Mouse (Mus musculus): ENCODE results near the gene BC025920. TPM values are rescaled to one million over a fixed set of nuclear protein-coding genes. Genes with fewer than 3 reads are reported as not detected.
"Not testable (repeated sequence)": the region's sequence is repeated elsewhere in the genome, so short reads cannot be mapped to it uniquely, and the experiment has no call there.

BC025920 gene
- total and polyA plus RNA-seq, 3 experiments: 1.4 to 2.3 (median 1.6) TPM

DNA sequence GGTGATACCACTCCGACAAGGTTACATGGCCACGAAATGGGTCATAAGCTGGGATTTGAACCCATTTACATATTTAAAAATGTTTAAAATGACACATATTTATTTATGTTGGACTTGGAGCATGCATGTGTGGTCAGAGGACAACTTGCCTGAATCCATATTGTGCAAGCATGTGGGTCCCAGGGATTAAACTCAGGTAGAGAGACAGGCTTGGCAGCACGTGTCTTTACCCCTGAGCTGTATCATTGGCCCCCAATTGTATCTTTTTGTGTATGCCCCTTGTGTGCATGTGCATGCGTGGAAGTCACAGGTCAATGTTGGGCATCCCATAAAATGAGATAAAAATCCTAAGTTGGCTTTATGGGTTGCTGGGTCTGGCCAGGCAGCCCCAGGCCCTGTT, 39.3 kb downstream of the BC025920 start:
- DNase-seq (ENCODE audit: extremely low read depth): no peak
- H3K9ac ChIP-seq (ENCODE audit: insufficient read depth, low read depth): no peak overlapping the region
- dilution Hi-C loops (cut with MboI; ENCODE audit: extremely low pct_ligation_motif_present, extremely low pct_unique_long_range_greater_than_20kb, low sequenced_read_pairs): no loop called here
- H3K4me3 ChIP-seq (replicated peaks in 1 of 3; ENCODE audit: low read depth in 2 of 3, low read length in 2 of 3, poor library complexity in 1 of 3): no peak overlapping the region
- no peak overlapping the region for H3K27ac ChIP-seq (ENCODE audit: insufficient read depth, low read depth)
- no peaks in the 10 kb centered on the region for H3K9me3 ChIP-seq (replicated peaks; ENCODE audit: low read length)
- peaks cover 19 to 29% of the 10 kb centered on the region in 2 experiments for H3K4me1 ChIP-seq (ENCODE audit: control insufficient read depth in 1 of 2, insufficient read depth in 2 of 2)
- no peak overlapping the region for H3K4me2 ChIP-seq (ENCODE audit: insufficient read depth, low read depth, poor library complexity, severe bottlenecking)
- peaks cover 13% of the 10 kb centered on the region for H3K27me3 ChIP-seq (replicated peaks)
- peaks cover 5% of the 10 kb centered on the region for H3K79me2 ChIP-seq (replicated peaks; ENCODE audit: control insufficient read depth, extremely low read depth, insufficient read depth, poor library complexity, severe bottlenecking)
- in situ Hi-C loops (cut with MboI; ENCODE audit: low pct_ligation_motif_present, low pct_unique_long_range_greater_than_20kb, low sequenced_read_pairs): no loop called here
- TF ChIP-seq USF1 (IDR thresholded peaks at IDR 0.05; ENCODE audit: low read depth, low read length) (no peak), NELFE (IDR thresholded peaks at IDR 0.05; ENCODE audit: low read depth, low read length) (no peak), GABPA (IDR thresholded peaks at IDR 0.05; ENCODE audit: insufficient replicate concordance, low read depth, low read length) (no peak), BHLHE40 (IDR thresholded peaks at IDR 0.05; ENCODE audit: low read depth, low read length) (no peak), POLR2A (IDR thresholded peaks at IDR 0.05; ENCODE audit: low read depth, low read length) (no peak)
- peaks cover 0 to 2% of the 10 kb centered on the region in 2 experiments for H3K36me3 ChIP-seq (replicated peaks in 1 of 2; ENCODE audit: control insufficient read depth in 1 of 2, insufficient read depth in 1 of 2, low read length in 1 of 2)

DNA sequence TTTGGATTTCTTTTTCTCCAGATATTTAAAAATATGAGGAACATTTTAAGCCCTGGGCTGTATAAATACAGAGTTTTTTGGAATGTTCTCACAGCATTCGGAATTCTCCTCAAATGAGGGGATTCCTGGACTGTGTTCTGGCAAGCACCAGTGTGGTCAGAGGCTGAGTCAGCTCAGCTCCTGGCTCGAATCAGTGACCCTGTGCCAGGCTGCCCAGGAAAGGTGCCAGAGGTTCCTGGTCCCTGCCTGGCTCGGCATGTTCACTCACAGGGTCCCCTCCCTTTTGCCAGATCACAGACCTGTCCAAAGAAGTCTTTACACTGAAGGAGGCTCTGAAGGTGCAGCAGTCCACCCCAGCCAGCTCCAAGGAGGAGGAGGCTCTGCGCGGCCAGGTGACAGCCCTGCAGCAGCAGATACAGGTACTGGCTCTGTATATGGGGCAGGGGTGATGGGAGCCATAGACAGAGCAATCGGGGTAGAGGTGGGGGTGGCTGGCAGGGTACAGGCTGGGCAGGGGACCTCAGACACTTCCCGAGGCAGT, 40.0 kb downstream of the BC025920 start:
- no peak for TF ChIP-seq ZKSCAN1 (IDR thresholded peaks at IDR 0.05; ENCODE audit: borderline replicate concordance, low read depth, low read length)
- TF ChIP-seq KAT2A (IDR thresholded peaks at IDR 0.05; ENCODE audit: insufficient replicate concordance, low read length): no peak
- Histone ChIP-seq H3K9me3 (replicated peaks; ENCODE audit: low read length) (no peaks in the 10 kb centered on the region), H3K27me3 (replicated peaks) (peaks cover 13% of the 10 kb centered on the region), H3K4me1 (ENCODE audit: control insufficient read depth in 1 of 2, insufficient read depth in 2 of 2) (peaks cover 19 to 34% of the 10 kb centered on the region in 2 experiments), H3K9ac (ENCODE audit: insufficient read depth, low read depth) (no peak overlapping the region), H3K36me3 (replicated peaks in 1 of 2; ENCODE audit: control insufficient read depth in 1 of 2, insufficient read depth in 1 of 2, low read length in 1 of 2) (peaks cover 0 to 6% of the 10 kb centered on the region in 2 experiments), H3K27ac (ENCODE audit: insufficient read depth, low read depth) (no peak overlapping the region), H3K79me2 (replicated peaks; ENCODE audit: control insufficient read depth, extremely low read depth, insufficient read depth, poor library complexity, severe bottlenecking) (peaks cover 12% of the 10 kb centered on the region), H3K4me2 (ENCODE audit: insufficient read depth, low read depth, poor library complexity, severe bottlenecking) (no peak overlapping the region), H3K4me3 (replicated peaks in 1 of 3; ENCODE audit: low read depth in 2 of 3, low read length in 2 of 3, poor library complexity in 1 of 3) (no peak overlapping the region)
- in situ Hi-C loops (cut with MboI; ENCODE audit: low pct_ligation_motif_present, low pct_unique_long_range_greater_than_20kb, low sequenced_read_pairs): no loop called here
- no peak for DNase-seq (ENCODE audit: extremely low read depth)
- dilution Hi-C loops (cut with MboI; ENCODE audit: extremely low pct_ligation_motif_present, extremely low pct_unique_long_range_greater_than_20kb, low sequenced_read_pairs): no loop called here

DNA sequence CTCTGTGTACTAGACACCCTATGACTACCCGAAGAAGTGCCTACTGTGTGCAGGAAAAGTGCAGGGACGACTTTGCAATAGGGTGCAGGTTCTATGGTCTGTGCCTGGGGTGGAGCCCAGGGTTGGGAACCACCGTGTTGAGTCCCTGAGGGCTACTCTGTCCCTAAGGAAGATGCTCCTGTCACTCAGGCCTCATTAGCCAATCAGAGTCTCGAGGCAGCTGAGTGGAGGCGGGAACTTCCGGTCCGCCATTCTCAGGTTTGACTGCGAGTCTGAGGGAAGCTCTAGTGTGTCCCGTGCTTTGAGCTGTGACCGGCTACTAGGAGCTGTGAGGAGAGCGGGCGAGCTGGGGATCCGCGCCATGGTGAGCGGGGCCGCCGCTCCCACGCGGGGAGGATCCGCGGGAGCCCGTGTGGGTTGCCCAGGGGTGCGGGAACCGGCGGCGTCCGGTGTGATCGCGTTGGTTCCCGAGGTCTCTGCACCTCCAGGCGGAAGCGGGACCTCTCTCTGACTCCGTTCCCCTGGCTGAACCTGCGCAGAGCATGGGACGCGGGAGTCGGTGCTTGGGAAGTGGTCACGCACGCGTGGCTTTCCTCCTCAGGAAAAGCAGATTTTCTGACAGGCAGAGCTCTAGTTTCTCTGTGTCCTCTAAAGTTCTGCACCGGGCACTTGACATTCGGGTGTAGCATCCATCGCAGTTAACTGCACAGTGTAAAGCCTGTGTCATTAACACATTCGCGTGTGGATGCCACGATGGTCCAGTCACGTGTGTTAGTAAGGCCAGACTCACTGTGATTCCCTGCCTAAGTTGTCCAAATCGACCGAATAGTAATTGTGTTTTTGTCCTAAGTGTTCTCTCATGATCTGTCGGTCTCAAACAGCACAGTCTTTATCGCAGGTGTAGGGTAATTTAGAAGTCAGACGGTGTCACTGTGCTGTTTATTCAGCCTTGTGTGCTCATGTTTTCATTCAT, 43.0 kb downstream of the BC025920 start, which contains the start of gene Gm10778:
Gm10778 (plus strand) TSS at position 257 of the 973 bp plus-strand sequence.
- Histone ChIP-seq H3K79me2 (replicated peaks; ENCODE audit: control insufficient read depth, extremely low read depth, insufficient read depth, poor library complexity, severe bottlenecking) (peaks cover 27% of the 10 kb centered on the region), H3K4me1 (ENCODE audit: control insufficient read depth in 1 of 2, insufficient read depth in 2 of 2) (peaks cover 8 to 36% of the 10 kb centered on the region in 2 experiments; a peak in 3 of 4 replicates), H3K9ac (ENCODE audit: insufficient read depth, low read depth) (peak within 1 kb of the TSS; percentile 76; the same call in 1 of the 2 replicates), H3K36me3 (replicated peaks in 1 of 2; ENCODE audit: control insufficient read depth in 1 of 2, insufficient read depth in 1 of 2, low read length in 1 of 2) (peaks cover 3 to 25% of the 10 kb centered on the region in 2 experiments), H3K4me2 (ENCODE audit: insufficient read depth, low read depth, poor library complexity, severe bottlenecking) (peak within 1 kb of the TSS; percentile 72), H3K4me3 (replicated peaks in 1 of 3; ENCODE audit: low read depth in 2 of 3, low read length in 2 of 3, poor library complexity in 1 of 3) (peak within 1 kb of the TSS; percentile 45 to 83 (median 58)), H3K27ac (ENCODE audit: insufficient read depth, low read depth) (0 out of 2 replicates have a peak within 1 kb of the TSS, but pooled peaks have one; percentile 55)
- TF ChIP-seq ZKSCAN1 (IDR thresholded peaks at IDR 0.05; ENCODE audit: borderline replicate concordance, low read depth, low read length): peak; percentile 88
- 0 out of 2 replicates have a peak, but pooled peaks have one; percentile 15 for TF ChIP-seq NRF1 (IDR thresholded peaks at IDR 0.05; ENCODE audit: low read depth, low read length)
- TF ChIP-seq ELF1 (IDR thresholded peaks at IDR 0.05; ENCODE audit: low read depth, low read length): peak; percentile 65
- TF ChIP-seq POLR2A (IDR thresholded peaks at IDR 0.05; ENCODE audit: low read depth, low read length): peak; percentile 57
- TF ChIP-seq KAT2A (IDR thresholded peaks at IDR 0.05; ENCODE audit: insufficient replicate concordance, low read length): peak; percentile 57; the same call in 1 of the 2 replicates
- TF ChIP-seq NELFE (IDR thresholded peaks at IDR 0.05; ENCODE audit: low read depth, low read length): peak; percentile 50; the same call in 1 of the 2 replicates
- peak; percentile 87 for TF ChIP-seq CHD2 (IDR thresholded peaks at IDR 0.05; ENCODE audit: low read length)
- TF ChIP-seq TBP (conservative IDR thresholded peaks at IDR 0.05; ENCODE audit: low read depth, low read length): peak; percentile 60; the same call in 1 of the 2 replicates
- 0 out of 2 replicates have a peak, but pooled peaks have one; percentile 21 for TF ChIP-seq SIN3A (IDR thresholded peaks at IDR 0.05; ENCODE audit: low read length)
- peak; percentile 46; the same call in 1 of the 2 replicates for TF ChIP-seq TCF12 (IDR thresholded peaks at IDR 0.05; ENCODE audit: low read depth, low read length)
- TF ChIP-seq HCFC1 (IDR thresholded peaks at IDR 0.05; ENCODE audit: low read depth, low read length): peak; percentile 75
- H3K9me3 ChIP-seq (replicated peaks; ENCODE audit: low read length); H3K27me3 ChIP-seq (replicated peaks); in situ Hi-C loops (cut with MboI; ENCODE audit: low pct_ligation_motif_present, low pct_unique_long_range_greater_than_20kb, low sequenced_read_pairs); dilution Hi-C loops (cut with MboI; ENCODE audit: extremely low pct_ligation_motif_present, extremely low pct_unique_long_range_greater_than_20kb, low sequenced_read_pairs): not testable (repeated sequence)
- peak; percentile 93 for DNase-seq (ENCODE audit: extremely low read depth)

Measured in CH12.LX (cell line).